Mouse (Mus musculus): ENCODE measurements at regions not wholly inside any gene's neighbourhood (a gene's known extent, or its start where the extent isn't known, plus 50 kb on each side); places are given as distances from the start of the nearest gene placed in this dataset.

DNA sequence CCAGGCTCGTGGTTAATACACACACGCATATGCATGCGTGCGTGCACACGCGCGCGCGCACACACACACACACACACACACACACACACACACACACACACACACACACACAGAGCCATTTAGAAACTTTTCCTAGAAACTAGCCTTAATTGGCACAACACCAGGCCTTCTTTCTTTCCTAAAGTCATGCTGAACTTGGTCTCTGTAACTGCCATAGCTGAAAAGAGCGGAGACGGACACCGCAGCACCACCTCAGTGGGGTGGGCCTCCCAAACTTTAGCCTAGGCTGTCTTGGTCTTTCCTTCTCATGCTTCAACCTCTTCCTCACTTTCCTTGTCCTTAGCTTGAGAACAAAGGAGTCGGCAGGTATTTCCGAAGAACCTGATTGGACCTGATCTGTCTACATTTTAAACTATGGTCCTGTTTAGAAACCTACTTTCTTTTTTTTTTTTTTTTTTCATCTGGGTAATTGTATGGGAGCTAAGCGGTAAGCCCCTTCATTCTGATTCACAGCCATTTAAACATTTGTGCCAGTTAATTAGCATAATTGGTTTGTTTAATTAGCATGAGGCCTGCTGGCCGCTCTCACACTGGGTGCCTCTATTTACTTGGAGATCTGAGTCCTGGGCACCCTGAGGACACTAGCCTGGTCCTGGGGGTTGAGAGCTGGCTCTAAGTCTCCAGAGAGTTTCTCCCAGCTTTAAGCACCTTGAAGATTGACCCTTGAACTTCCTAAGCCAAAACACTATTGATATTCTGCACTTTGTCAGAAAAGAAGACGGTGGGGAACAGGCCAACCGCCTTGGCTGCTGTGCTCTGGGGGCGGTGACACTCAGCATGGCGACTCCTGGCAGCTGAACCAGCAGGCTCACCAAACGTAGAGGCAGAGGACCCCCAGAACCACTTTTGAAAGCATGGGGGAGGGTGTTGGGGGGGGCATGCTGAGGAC lies 269.7 kb upstream of the Irx3 start:
- TF ChIP-seq CEBPB (IDR thresholded peaks at IDR 0.05; ENCODE audit: insufficient read depth, poor library complexity, severe bottlenecking) (no peak), POLR2A (IDR thresholded peaks at IDR 0.05; ENCODE audit: insufficient read length, low read depth) (no peak)
